Mouse (Mus musculus): ENCODE data around the gene Zfp651. TPM values are rescaled to one million over a fixed set of nuclear protein-coding genes. Genes with fewer than 3 reads are reported as not detected.

The Zfp651 gene
- total RNA-seq, 2 experiments from 2014 or later: 119 to 133 TPM

- H3K4me3 ChIP-seq: no peak overlapping the region
- intact Hi-C loops (cut with DNase I): loop anchor here (5.0 kb wide), 1 partner anchor 32 kb away; no protein-coding TSS in a partner anchor
- no peak for TF ChIP-seq CTCF (IDR thresholded peaks at IDR 0.05)
- H3K27ac ChIP-seq: no peak overlapping the region
- no peak for DNase-seq (ENCODE audit: extremely low spot score in 1 of 2, low spot score in 2 of 2)
These were observed 35.9 kb downstream of the Zfp651 start for GRCm38 (mm10) chr9:121794972-121795539.

GRCm38 (mm10) chr9:121797722-121798121 lies 38.6 kb downstream of the Zfp651 start:
- TF ChIP-seq CTCF (IDR thresholded peaks at IDR 0.05): no peak
- intact Hi-C loops (cut with DNase I): no loop called here
- Histone ChIP-seq H3K4me3 (no peak overlapping the region), H3K27ac (no peak overlapping the region)
- no peak for DNase-seq (ENCODE audit: extremely low spot score in 1 of 2, low spot score in 2 of 2)

- Histone ChIP-seq H3K27ac (no peak overlapping the region), H3K4me3 (no peak overlapping the region)
- intact Hi-C loops (cut with DNase I): no loop called here
- TF ChIP-seq CTCF (IDR thresholded peaks at IDR 0.05): no peak
- no peak for DNase-seq (ENCODE audit: extremely low spot score in 1 of 2, low spot score in 2 of 2)
These were observed 39.9 kb downstream of the Zfp651 start for GRCm38 (mm10) chr9:121798887-121799520.

- no peak for TF ChIP-seq CTCF (IDR thresholded peaks at IDR 0.05)
- intact Hi-C loops (cut with DNase I): no loop called here
- Histone ChIP-seq H3K27ac (no peak overlapping the region), H3K4me3 (no peak overlapping the region)
- DNase-seq (ENCODE audit: extremely low spot score in 1 of 2, low spot score in 2 of 2): no peak
These were observed 43.6 kb downstream of the Zfp651 start for GRCm38 (mm10) chr9:121802747-121803146.

- intact Hi-C loops (cut with DNase I): no loop called here
- H3K27ac ChIP-seq: peak overlapping the region; percentile 64
- no peak for DNase-seq (ENCODE audit: extremely low spot score in 1 of 2, low spot score in 2 of 2)
These were observed 48.4 kb downstream of the Zfp651 start for GRCm38 (mm10) chr9:121807546-121807945.

GRCm38 (mm10) chr9:121807947-121808346 lies 48.8 kb downstream of the Zfp651 start:
- H3K27ac ChIP-seq: peak overlapping the region; percentile 64
- no peak for DNase-seq (ENCODE audit: extremely low spot score in 1 of 2, low spot score in 2 of 2)
- no peak overlapping the region for H3K4me3 ChIP-seq
- TF ChIP-seq CTCF (IDR thresholded peaks at IDR 0.05): no peak
- intact Hi-C loops (cut with DNase I): no loop called here

More at GRCm38 (mm10) chr9:121807546-121807945, 48.4 kb downstream of the Zfp651 start:
- H3K4me3 ChIP-seq: no peak overlapping the region
- no peak for TF ChIP-seq CTCF (IDR thresholded peaks at IDR 0.05)

- TF ChIP-seq CTCF (IDR thresholded peaks at IDR 0.05): no peak
- DNase-seq (ENCODE audit: extremely low spot score in 1 of 2, low spot score in 2 of 2): no peak
- intact Hi-C loops (cut with DNase I): no loop called here
- H3K27ac ChIP-seq: peak overlapping the region; percentile 83
- no peak overlapping the region for H3K4me3 ChIP-seq
These were observed 49.4 kb downstream of the Zfp651 start for GRCm38 (mm10) chr9:121808511-121808910.

GRCm38 (mm10) chr9:121810081-121810821 lies 51.1 kb downstream of the Zfp651 start:
- Histone ChIP-seq H3K27ac (peak overlapping the region; percentile 82), H3K4me3 (no peak overlapping the region)
- intact Hi-C loops (cut with DNase I): no loop called here
- no peak for TF ChIP-seq CTCF (IDR thresholded peaks at IDR 0.05)
- peak in 1 of 2 experiments; percentile 68 for DNase-seq (ENCODE audit: extremely low spot score in 1 of 2, low spot score in 2 of 2)

- no peak overlapping the region for H3K4me3 ChIP-seq
- DNase-seq (ENCODE audit: extremely low spot score in 1 of 2, low spot score in 2 of 2): no peak
- intact Hi-C loops (cut with DNase I): no loop called here
- H3K27ac ChIP-seq: no peak overlapping the region
- no peak for TF ChIP-seq CTCF (IDR thresholded peaks at IDR 0.05)
These were observed 56.1 kb downstream of the Zfp651 start for GRCm38 (mm10) chr9:121815183-121815582.

- Histone ChIP-seq H3K4me3 (no peak overlapping the region), H3K27ac (peak overlapping the region; percentile 86)
- intact Hi-C loops (cut with DNase I): no loop called here
- DNase-seq (ENCODE audit: extremely low spot score in 1 of 2, low spot score in 2 of 2): no peak
- no peak for TF ChIP-seq CTCF (IDR thresholded peaks at IDR 0.05)
These were observed 60.1 kb downstream of the Zfp651 start for GRCm38 (mm10) chr9:121819073-121819770.

- Histone ChIP-seq H3K4me3 (no peak overlapping the region), H3K27ac (peak overlapping the region; percentile 86)
- intact Hi-C loops (cut with DNase I): loop anchor here (5.0 kb wide), 1 partner anchor 58 kb away; no protein-coding TSS in a partner anchor
- no peak for TF ChIP-seq CTCF (IDR thresholded peaks at IDR 0.05)
- no peak for DNase-seq (ENCODE audit: extremely low spot score in 1 of 2, low spot score in 2 of 2)
These were observed 60.8 kb downstream of the Zfp651 start for GRCm38 (mm10) chr9:121819771-121820471.
